Mouse (Mus musculus) gastrocnemius, adult 2 months (tissue): Measurements from ENCODE around the gene Themis2. TPM values are rescaled to one million over a fixed set of nuclear protein-coding genes. Genes with fewer than 3 reads are reported as not detected.
"Not testable (repeated sequence)": the region's sequence is repeated elsewhere in the genome, so short reads cannot be mapped to it uniquely, and the experiment has no call there.

ENCODE experiments used
- DNase-seq: peaks from one replicate; pipeline ENCODE4 v3.0.0; 2022
- H3K27ac ChIP-seq: fragments of 200-600 bp; 2 replicates; pipeline ENCODE4 v1.8.1; 2022; ENCODE audit warnings: mild to moderate bottlenecking
- H3K4me3 ChIP-seq: fragments of 200-600 bp; 2 replicates; pipeline ENCODE4 v1.8.1; 2022; ENCODE audit warnings: mild to moderate bottlenecking, moderate library complexity
- CTCF ChIP-seq: fragments of 200-600 bp; IDR thresholded peaks from 2 replicates; pipeline ENCODE4 v1.8.1; 2022; ENCODE audit warnings: antibody characterized with exemption, mild to moderate bottlenecking, moderate library complexity
- intact Hi-C: fragments of 180-260 bp; cut with DNase I; formaldehyde crosslinking; loops from one replicate; pipeline ENCODE4 v1.15.1; 2025
- total RNA-seq, 2 experiments: library from RNA; stranded (reverse); gene quantifications; 2 replicates each; pipeline ENCODE4 v1.2.3; 2021

The Themis2 gene
- total RNA-seq, 2 experiments from 2014 or later: 0.69 to 0.70 TPM

- Histone ChIP-seq H3K27ac (peak overlapping the region; percentile 67), H3K4me3 (peak overlapping the region; percentile 74)
- no peak for TF ChIP-seq CTCF
- no peak for DNase-seq
- intact Hi-C loops: no loop called here
Measured at GRCm38 (mm10) chr4:132794760-132795159, 1.4 kb downstream of the Themis2 start.

- no peak for DNase-seq
- H3K4me3 ChIP-seq: peak overlapping the region; percentile 74
- intact Hi-C loops: no loop called here
- no peak overlapping the region; the same call in 1 of the 2 replicates for H3K27ac ChIP-seq
- no peak for TF ChIP-seq CTCF
Measured at GRCm38 (mm10) chr4:132794028-132794427, 2.2 kb downstream of the Themis2 start.

- peak overlapping the region; percentile 74 for H3K4me3 ChIP-seq
- intact Hi-C loops, DNase-seq, H3K27ac ChIP-seq: not testable (repeated sequence)
Measured at GRCm38 (mm10) chr4:132793322-132794004, 2.7 kb downstream of the Themis2 start.

- intact Hi-C loops: no loop called here
- H3K4me3 ChIP-seq: no peak overlapping the region
- DNase-seq: no peak
- no peak for TF ChIP-seq CTCF
- H3K27ac ChIP-seq: no peak overlapping the region
Measured at GRCm38 (mm10) chr4:132789731-132790130, 6.5 kb downstream of the Themis2 start.

- H3K4me3 ChIP-seq: no peak overlapping the region
- TF ChIP-seq CTCF: no peak
- intact Hi-C loops: no loop called here
- DNase-seq: no peak
- H3K27ac ChIP-seq: no peak overlapping the region
Measured at GRCm38 (mm10) chr4:132785228-132785627, 11.0 kb downstream of the Themis2 start.

- Histone ChIP-seq H3K27ac (no peak overlapping the region), H3K4me3 (no peak overlapping the region)
- DNase-seq: no peak
- intact Hi-C loops: loop anchor here (2.0 kb wide), 1 partner anchor 37 kb away; no protein-coding TSS in a partner anchor
- TF ChIP-seq CTCF: no peak
Measured at GRCm38 (mm10) chr4:132783732-132784131, 12.5 kb downstream of the Themis2 start.

- no peak overlapping the region for H3K27ac ChIP-seq
- intact Hi-C loops: no loop called here
- no peak overlapping the region for H3K4me3 ChIP-seq
- TF ChIP-seq CTCF: no peak
- no peak for DNase-seq
Measured at GRCm38 (mm10) chr4:132780288-132780687, 15.9 kb downstream of the Themis2 start.

GRCm38 (mm10) chr4:132778562-132779201 is 17.5 kb downstream of the Themis2 start:
- no peak for DNase-seq
- no peak overlapping the region for H3K4me3 ChIP-seq
- intact Hi-C loops: loop anchor here (1.0 to 5.0 kb wide), 2 partner anchors 46 to 154 kb away; no protein-coding TSS in a partner anchor
- no peak for TF ChIP-seq CTCF
- H3K27ac ChIP-seq: no peak overlapping the region

- intact Hi-C loops: loop anchor here (5.0 kb wide), 1 partner anchor 156 kb away; no protein-coding TSS in a partner anchor
- TF ChIP-seq CTCF: peak; percentile 64
- Histone ChIP-seq H3K4me3 (no peak overlapping the region), H3K27ac (no peak overlapping the region)
- peak; percentile 70 for DNase-seq
Measured at GRCm38 (mm10) chr4:132776764-132777163, 19.4 kb downstream of the Themis2 start.

- intact Hi-C loops: loop anchor here (5.0 kb wide), 1 partner anchor 157 kb away; no protein-coding TSS in a partner anchor
Measured at GRCm38 (mm10) chr4:132774905-132775304, 21.3 kb downstream of the Themis2 start.

GRCm38 (mm10) chr4:132771776-132772175 is 24.4 kb downstream of the Themis2 start:
- DNase-seq: no peak
- intact Hi-C loops: no loop called here
- TF ChIP-seq CTCF: no peak
- H3K27ac ChIP-seq: no peak overlapping the region
- no peak overlapping the region for H3K4me3 ChIP-seq

More at GRCm38 (mm10) chr4:132774905-132775304, 21.3 kb downstream of the Themis2 start:
- no peak overlapping the region for H3K4me3 ChIP-seq
- no peak overlapping the region for H3K27ac ChIP-seq
- TF ChIP-seq CTCF: no peak
- DNase-seq: no peak

- Histone ChIP-seq H3K27ac (peak within 1 kb of the TSS; percentile 88), H3K4me3 (peak within 1 kb of the TSS; percentile 95)
- TF ChIP-seq CTCF: no peak
- DNase-seq: peak; percentile 98
- intact Hi-C loops: no loop called here
Measured at GRCm38 (mm10) chr4:132767914-132768876, 28.0 kb downstream of the Themis2 start, which contains the start of gene Rpa2. Gene Rpa2 (plus strand): TSS chr4:132768332.

GRCm38 (mm10) chr4:132763125-132763524 is 33.1 kb downstream of the Themis2 start:
- H3K4me3 ChIP-seq, DNase-seq, H3K27ac ChIP-seq, intact Hi-C loops: not testable (repeated sequence)
